27 mouse cellular contexts compared by ENCODE assay signal in the genomic region with DNA sequence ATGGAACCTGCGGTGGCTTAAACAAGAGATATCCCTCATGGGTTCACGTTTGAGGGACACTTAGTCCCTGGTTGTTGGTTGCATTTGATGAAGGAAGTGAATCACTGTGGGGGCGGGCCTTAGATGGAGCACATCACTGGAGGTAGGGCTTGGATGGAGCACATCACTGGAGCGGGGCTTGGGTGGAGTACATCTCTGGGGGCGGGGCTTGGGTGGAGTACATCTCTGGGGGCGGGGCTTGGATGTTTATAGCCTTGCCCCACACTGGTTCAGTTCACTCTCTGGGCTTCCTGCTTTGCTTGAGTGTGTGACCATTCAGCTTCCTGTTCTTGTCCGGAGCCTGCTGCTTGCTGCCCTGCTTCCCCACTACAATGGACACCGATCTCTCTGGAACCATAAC. TPM values are rescaled to one million over a fixed set of nuclear protein-coding genes. Genes with fewer than 3 reads are reported as not detected.
A peak's percentile ranks its signal among the peaks of the same experiment; 100 is the strongest.
DNase-seq lines count a peak whose midpoint lies in the region; ATAC-seq and TF ChIP-seq lines count a peak whose summit lies in the region.
"Had no signal": no experiment of that assay in that cellular context is flagged by ENCODE, and none has a peak within 500 bp of the region (broad histone marks: within the 10 kb centered on the region; RNA-seq: fewer than 3 reads in every experiment).

No protein-coding gene starts in this region.

- no peak overlapping the region for H3K9ac ChIP-seq in ES-E14 (ENCODE audit: insufficient read depth, low read depth, low read length, poor library complexity, severe bottlenecking)
- H3K9ac ChIP-seq: embryonic facial prominence, embryonic 13.5 days; forebrain, embryonic 15.5 days; heart, embryonic 13.5 days; hindbrain, embryonic 14.5 days; limb, embryonic 12.5 days; liver, embryonic 13.5 days; midbrain, embryonic 13.5 days; neural tube, embryonic 15.5 days had no signal

- no peaks in the 10 kb centered on the region for H3K36me3 ChIP-seq in ES-E14 (ENCODE audit: control insufficient read depth, insufficient read depth, low read length, poor library complexity, severe bottlenecking)
- H3K36me3 ChIP-seq: embryonic facial prominence, embryonic 13.5 days; forebrain, embryonic 10.5 days; forebrain, embryonic 15.5 days; heart, embryonic 13.5 days; limb, embryonic 12.5 days; liver, embryonic 13.5 days; midbrain, embryonic 13.5 days; neural tube, embryonic 15.5 days had no signal

- intact Hi-C loops in left cerebral cortex, adult 2 months (cut with DNase I): no loop called here

- no peak overlapping the region for H3K27ac ChIP-seq in ES-E14 (ENCODE audit: insufficient read depth, low read depth, low read length, poor library complexity, severe bottlenecking)
- H3K27ac ChIP-seq in left cerebral cortex, adult 2 months: no peak overlapping the region
- H3K27ac ChIP-seq: embryonic facial prominence, embryonic 13.5 days; forebrain, embryonic 10.5 days; forebrain, embryonic 15.5 days; heart, embryonic 13.5 days; hindbrain, embryonic 14.5 days; kidney, postnatal 0 days; liver, embryonic 13.5 days; midbrain, embryonic 13.5 days; neural tube, embryonic 15.5 days had no signal

- no peaks in the 10 kb centered on the region for H3K9me3 ChIP-seq in ES-E14 (ENCODE audit: control insufficient read depth, insufficient read depth, low read depth, low read length)
- H3K9me3 ChIP-seq: embryonic facial prominence, embryonic 13.5 days; forebrain, embryonic 10.5 days; forebrain, embryonic 15.5 days; heart, embryonic 13.5 days; limb, embryonic 12.5 days; liver, embryonic 13.5 days; midbrain, embryonic 13.5 days; neural tube, embryonic 15.5 days had no signal

- H3K4me3 ChIP-seq in ES-E14 (ENCODE audit: insufficient read depth in 1 of 2, low read depth in 1 of 2, low read length in 2 of 2, poor library complexity in 1 of 2, severe bottlenecking in 1 of 2): no peak overlapping the region
- no peak overlapping the region for H3K4me3 ChIP-seq in left cerebral cortex, adult 2 months
- H3K4me3 ChIP-seq: embryonic facial prominence, embryonic 13.5 days; forebrain, embryonic 10.5 days; forebrain, embryonic 15.5 days; heart, embryonic 13.5 days; limb, embryonic 12.5 days; liver, embryonic 13.5 days; midbrain, embryonic 13.5 days; neural tube, embryonic 15.5 days had no signal

- ATAC-seq in granulocyte monocyte progenitor cell, adult 5-6 weeks (replicated peaks; ENCODE audit: poor library complexity, severe bottlenecking): peak; percentile 24; the same call in 1 of the 2 replicates
- ATAC-seq in inflammation-experienced regulatory T-cells, adult 6 months: no peak
- ATAC-seq: forebrain, embryonic 15.5 days had no signal

- peak; percentile 17 for DNase-seq in thymus, postnatal 4 days
- no peak for DNase-seq in thymus, postnatal 25 days
- DNase-seq in ES-E14 (ENCODE audit: low read depth, low spot score): peak; percentile 41
- DNase-seq in spleen, postnatal 14 days (ENCODE audit: low spot score in 2 of 2): no peak
- no peak for DNase-seq in left cerebral cortex, adult 2 months (ENCODE audit: extremely low spot score in 1 of 2, low spot score in 2 of 2)
- DNase-seq: adrenal gland, adult 8-10 months; cerebellum, adult 11-12 months; cerebellum, adult 9-11 months; heart, postnatal 10 days; kidney, adult 18-20 months; liver, embryonic 13.5 days; lung, adult 2 months; right cerebral cortex, postnatal 25 days; thymus, postnatal 14 days had no signal

- in situ Hi-C loops in ES-E14 (cut with MboI; ENCODE audit: low sequenced_read_pairs in 2 of 2, unreplicated experiment in 2 of 2): no loop called here

- TF ChIP-seq CTCF in left cerebral cortex, adult 2 months (IDR thresholded peaks at IDR 0.05): no peak

- peaks cover 0 to 12% of the 10 kb centered on the region in 2 experiments; a peak in 3 of 4 replicates for H3K4me1 ChIP-seq in ES-E14 (ENCODE audit: control insufficient read depth in 2 of 2, insufficient read depth in 2 of 2, low read length in 2 of 2, poor library complexity in 1 of 2)
- H3K4me1 ChIP-seq: liver, embryonic 13.5 days had no signal

TF ChIP-seq in ES-E14, 5 proteins besides CTCF, POLR2A, EP300 and RAD21:
- TF ChIP-seq CHD2 (IDR thresholded peaks at IDR 0.05; ENCODE audit: low read depth, low read length) (no peak), ZC3H11A (IDR thresholded peaks at IDR 0.05; ENCODE audit: borderline replicate concordance, low read depth, low read length) (no peak), MAFK (IDR thresholded peaks at IDR 0.05; ENCODE audit: insufficient read depth, low read depth, low read length) (no peak), ZNF384 (IDR thresholded peaks at IDR 0.05; ENCODE audit: low read depth, low read length) (no peak), HCFC1 (IDR thresholded peaks at IDR 0.05; ENCODE audit: borderline replicate concordance, insufficient read depth, low read length) (no peak)

RNA-seq across cellular contexts. Expression of a gene that starts 37.9 kb away (rescaled TPM):
- 2.6 and 2.8 TPM in 2 replicates for total RNA-seq in ES-E14 (2012; rRNA removed)
- total RNA-seq in granulocyte monocyte progenitor cell, adult 5-6 weeks (2014; fragmentation: Nextera tagmentation): 0.85 TPM in 1 of 2 replicates, not detected in the other
- total RNA-seq in granulocyte monocyte progenitor cell, adult 5-6 weeks (2017): not detected in 2 replicates
- not detected for polyA plus RNA-seq in inflammation-experienced regulatory T-cells, adult 6 months (2017; shearing (Covaris generic))
- 100 to 1,000 TPM; 135 to 143 TPM for total RNA-seq in left cerebral cortex, adult 2 months (2021)
- total RNA-seq: common myeloid progenitor, adult 5-6 weeks; megakaryocyte-erythroid progenitor cell, adult 5-6 weeks had no signal

Comparison
In these comparisons a context has a peak if more than half of its experiments do, and no peak if none do; other contexts are left out.
1. DNase-seq: peak in thymus, postnatal 4 days (single experiment) and ES-E14 (single experiment); none in thymus, postnatal 25 days (single experiment), spleen, postnatal 14 days (0 of 2) and left cerebral cortex, adult 2 months (0 of 2).
2. RNA of a gene that starts 37.9 kb away (total RNA-seq): 135 to 143 TPM in left cerebral cortex, adult 2 months; 2.6 to 2.8 TPM in ES-E14 and 0.85 TPM in granulocyte monocyte progenitor cell, adult 5-6 weeks; every median in the first group is over 10 times any median in the second.